Mouse (Mus musculus): Measurements from ENCODE around the gene Tff3. TPM values are rescaled to one million over a fixed set of nuclear protein-coding genes. Genes with fewer than 3 reads are reported as not detected.

The Tff3 gene
- polyA plus RNA-seq, 1 experiment from 2014 or later, result 109 TPM

DNA sequence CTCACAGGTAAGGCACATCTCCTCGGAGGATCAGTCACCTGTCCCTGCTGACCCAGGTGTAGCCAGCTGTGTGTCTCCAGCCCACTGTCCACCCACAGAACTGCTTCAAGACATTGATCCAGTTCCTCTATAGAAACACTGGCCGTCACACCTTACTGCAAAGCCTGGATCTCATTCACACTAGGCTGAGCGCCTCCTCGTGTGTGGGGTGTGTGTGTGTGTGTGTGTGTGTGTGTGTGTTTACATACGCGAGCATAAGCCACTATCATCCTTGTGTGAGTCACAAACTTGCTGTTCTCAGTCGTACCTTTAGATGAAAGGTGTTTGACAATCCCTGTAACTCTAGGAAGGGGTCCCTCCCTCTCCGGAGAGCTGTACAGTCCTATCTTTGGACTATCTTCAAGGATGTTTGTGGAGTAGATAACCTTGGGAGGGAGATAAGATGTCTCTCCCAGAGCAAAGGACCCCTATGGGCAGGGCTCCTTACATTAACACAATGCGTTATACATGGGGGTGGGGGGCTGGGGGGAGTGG is 23.6 kb upstream of the Tff3 start:
- H3K27ac ChIP-seq (ENCODE audit: low read length), result peak overlapping the region; percentile 25; the same call in 1 of the 2 replicates
- no peaks in the 10 kb centered on the region for H3K27me3 ChIP-seq (ENCODE audit: control insufficient read depth, insufficient read depth, low read length)
- 50% methylated on average over 9 of the region's 9 CpGs for WGBS
- H3K4me1 ChIP-seq (ENCODE audit: control insufficient read depth, insufficient read depth, low read length), result peaks cover 3% of the 10 kb centered on the region; the same call in 1 of the 2 replicates
- no peak overlapping the region for H3K4me3 ChIP-seq (replicated peaks; ENCODE audit: low read length)
- no peaks in the 10 kb centered on the region for H3K9me3 ChIP-seq (replicated peaks; ENCODE audit: control insufficient read depth, low read length)
- no peaks in the 10 kb centered on the region for H3K36me3 ChIP-seq (ENCODE audit: control insufficient read depth, insufficient read depth, low read length)
- peak; percentile 68; the same call in 1 of the 2 replicates for ATAC-seq (ENCODE audit: insufficient read depth, low FRiP score)
- H3K4me2 ChIP-seq (ENCODE audit: low read depth, low read length), result no peak overlapping the region
- H3K9ac ChIP-seq (ENCODE audit: low read length), result no peak overlapping the region

DNA sequence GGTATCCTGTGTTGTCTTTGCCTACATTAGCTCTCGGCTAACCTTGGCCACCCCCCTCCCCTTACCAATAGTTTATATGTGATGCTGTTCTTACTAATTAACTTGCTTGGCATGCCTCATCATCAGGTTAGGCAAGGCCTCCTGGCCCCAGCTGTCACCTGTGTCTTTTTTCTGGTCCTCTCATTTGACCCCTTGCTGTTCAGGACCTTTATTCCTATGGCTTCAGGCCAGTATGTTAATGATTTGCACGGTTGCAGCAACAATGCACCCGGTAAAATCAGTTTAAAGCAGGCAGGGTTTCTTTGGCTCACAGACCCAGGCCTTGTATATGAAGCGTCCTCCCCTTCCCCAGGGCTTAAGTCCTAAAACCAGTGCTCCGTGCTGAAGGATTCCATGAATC is 23.1 kb upstream of the Tff3 start:
- peak overlapping the region; percentile 25; the same call in 1 of the 2 replicates for H3K27ac ChIP-seq (ENCODE audit: low read length)
- H3K9ac ChIP-seq (ENCODE audit: low read length), result no peak overlapping the region
- WGBS, result 61% methylated on average over 5 of the region's 5 CpGs
- H3K36me3 ChIP-seq (ENCODE audit: control insufficient read depth, insufficient read depth, low read length), result no peaks in the 10 kb centered on the region
- no peaks in the 10 kb centered on the region for H3K9me3 ChIP-seq (replicated peaks; ENCODE audit: control insufficient read depth, low read length)
- ATAC-seq (ENCODE audit: insufficient read depth, low FRiP score), result no peak
- H3K27me3 ChIP-seq (ENCODE audit: control insufficient read depth, insufficient read depth, low read length), result no peaks in the 10 kb centered on the region
- peaks cover 3% of the 10 kb centered on the region; the same call in 1 of the 2 replicates for H3K4me1 ChIP-seq (ENCODE audit: control insufficient read depth, insufficient read depth, low read length)
- no peak overlapping the region for H3K4me3 ChIP-seq (replicated peaks; ENCODE audit: low read length)
- no peak overlapping the region for H3K4me2 ChIP-seq (ENCODE audit: low read depth, low read length)

DNA sequence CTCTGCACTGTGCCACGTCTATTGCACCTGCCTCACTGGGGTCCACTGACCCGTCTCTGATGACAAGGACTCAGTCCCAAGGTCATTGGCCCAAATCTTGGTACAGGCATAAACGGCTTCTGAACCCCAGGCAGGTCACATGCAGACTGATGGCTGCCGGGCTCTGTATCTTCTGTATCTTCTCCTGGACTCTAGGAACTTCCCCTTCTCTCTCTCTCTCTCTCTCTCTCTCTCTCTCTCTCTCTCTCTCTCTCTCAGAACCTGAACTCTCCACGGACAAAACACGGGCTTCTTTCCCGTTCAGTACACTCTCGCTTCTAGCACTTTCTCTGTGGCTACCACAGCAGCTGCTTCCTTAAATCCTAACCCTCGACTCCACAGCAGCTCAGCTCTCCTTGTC is 16.6 kb upstream of the Tff3 start:
- Histone ChIP-seq H3K9ac (ENCODE audit: low read length) (no peak overlapping the region), H3K9me3 (replicated peaks; ENCODE audit: control insufficient read depth, low read length) (no peaks in the 10 kb centered on the region), H3K27me3 (ENCODE audit: control insufficient read depth, insufficient read depth, low read length) (no peaks in the 10 kb centered on the region), H3K4me1 (ENCODE audit: control insufficient read depth, insufficient read depth, low read length) (no peaks in the 10 kb centered on the region), H3K4me3 (replicated peaks; ENCODE audit: low read length) (no peak overlapping the region), H3K36me3 (ENCODE audit: control insufficient read depth, insufficient read depth, low read length) (no peaks in the 10 kb centered on the region), H3K4me2 (ENCODE audit: low read depth, low read length) (no peak overlapping the region), H3K27ac (ENCODE audit: low read length) (no peak overlapping the region)
- no peak for ATAC-seq (ENCODE audit: insufficient read depth, low FRiP score)
- WGBS, result 76% methylated on average over 9 of the region's 9 CpGs

DNA sequence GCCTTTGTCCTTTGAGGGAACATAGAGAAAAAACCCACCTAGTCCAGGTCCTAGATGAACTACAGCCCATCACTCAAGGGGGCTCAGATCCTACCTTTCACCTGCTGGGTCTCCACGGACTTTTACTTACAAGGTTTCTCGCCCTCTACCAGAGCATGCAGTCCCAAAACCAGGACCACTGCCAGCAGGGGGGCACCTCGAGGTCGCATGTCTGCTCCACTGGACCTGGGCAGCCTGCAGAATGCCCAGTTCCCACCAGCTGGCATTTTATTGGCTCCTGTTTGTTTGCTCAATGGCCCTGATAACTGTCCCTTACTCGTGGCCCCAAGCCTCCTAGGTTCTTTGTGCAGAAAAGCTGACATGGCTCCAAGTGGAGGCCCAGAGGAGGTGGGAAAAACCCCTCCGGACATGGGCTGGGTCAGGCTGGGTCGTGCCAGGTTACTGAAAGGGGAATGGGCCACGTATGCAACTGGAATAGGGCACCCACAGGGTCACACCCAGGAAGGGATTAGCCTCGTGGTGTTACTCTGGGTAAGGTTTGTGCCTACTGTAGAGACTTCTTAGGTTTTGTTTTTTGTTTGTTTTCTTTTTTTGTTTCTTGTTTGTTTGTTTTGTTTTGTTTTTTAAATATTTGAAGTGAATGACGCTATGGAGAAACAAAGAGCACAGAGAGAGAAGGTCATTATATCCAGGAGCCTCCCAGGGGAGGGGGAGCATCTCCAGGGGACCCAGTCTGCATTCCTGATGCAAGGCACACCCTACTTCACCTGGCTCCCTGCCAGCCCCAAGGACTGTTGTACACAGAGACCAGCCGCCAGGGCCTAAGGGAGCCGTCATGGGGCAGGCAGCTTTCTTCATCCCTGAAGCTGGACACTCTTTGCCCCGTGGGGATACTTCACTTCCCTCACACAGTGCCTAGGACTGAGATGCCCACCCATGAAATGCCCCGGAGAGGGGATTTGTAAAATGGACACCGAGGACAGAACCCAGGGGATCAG is 14.9 kb upstream of the Tff3 start, which contains the start of gene Tff2:
Gene Tff2, minus strand, starts transcription at position 243 of the 998 bp plus-strand sequence.
- 54% methylated on average over 15 of the region's 15 CpGs for WGBS
- no peak within 1 kb of the TSS for H3K4me3 ChIP-seq (replicated peaks; ENCODE audit: low read length)
- no peaks in the 10 kb centered on the region for H3K4me1 ChIP-seq (ENCODE audit: control insufficient read depth, insufficient read depth, low read length)
- H3K9ac ChIP-seq (ENCODE audit: low read length), result no peak within 1 kb of the TSS
- no peak within 1 kb of the TSS for H3K4me2 ChIP-seq (ENCODE audit: low read depth, low read length)
- H3K9me3 ChIP-seq (replicated peaks; ENCODE audit: control insufficient read depth, low read length), result no peaks in the 10 kb centered on the region
- peak within 1 kb of the TSS; percentile 17; the same call in 1 of the 2 replicates for H3K27ac ChIP-seq (ENCODE audit: low read length)
- H3K27me3 ChIP-seq (ENCODE audit: control insufficient read depth, insufficient read depth, low read length), result no peaks in the 10 kb centered on the region
- peak; percentile 86; the same call in 1 of the 2 replicates for ATAC-seq (ENCODE audit: insufficient read depth, low FRiP score)
- H3K36me3 ChIP-seq (ENCODE audit: control insufficient read depth, insufficient read depth, low read length), result no peaks in the 10 kb centered on the region

DNA sequence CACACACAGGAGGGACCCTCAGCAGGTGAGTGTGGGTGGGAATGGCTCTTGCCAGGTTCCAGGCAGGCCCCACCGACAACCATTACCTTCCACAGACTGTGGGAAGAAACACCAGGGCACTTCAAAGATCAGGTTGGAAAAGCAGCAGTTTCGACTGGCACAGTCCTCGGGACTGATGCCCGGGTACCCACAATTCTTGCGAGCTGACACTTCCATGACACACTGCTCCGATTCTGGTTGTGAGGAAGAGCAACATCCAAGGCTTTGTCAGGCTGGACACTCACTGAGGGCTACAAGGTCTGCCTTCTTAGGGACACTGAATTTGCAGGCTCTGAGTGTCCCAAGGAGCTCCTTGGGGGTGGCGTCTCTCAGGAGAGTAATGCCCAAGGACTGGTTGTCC is 12.7 kb upstream of the Tff3 start:
- WGBS, result 91% methylated on average over 7 of the region's 7 CpGs
- no peak for ATAC-seq (ENCODE audit: insufficient read depth, low FRiP score)
- H3K9ac ChIP-seq (ENCODE audit: low read length), result no peak overlapping the region
- no peaks in the 10 kb centered on the region for H3K9me3 ChIP-seq (replicated peaks; ENCODE audit: control insufficient read depth, low read length)
- H3K4me1 ChIP-seq (ENCODE audit: control insufficient read depth, insufficient read depth, low read length), result no peaks in the 10 kb centered on the region
- no peaks in the 10 kb centered on the region for H3K27me3 ChIP-seq (ENCODE audit: control insufficient read depth, insufficient read depth, low read length)
- no peak overlapping the region for H3K4me3 ChIP-seq (replicated peaks; ENCODE audit: low read length)
- H3K36me3 ChIP-seq (ENCODE audit: control insufficient read depth, insufficient read depth, low read length), result no peaks in the 10 kb centered on the region
- no peak overlapping the region for H3K27ac ChIP-seq (ENCODE audit: low read length)
- H3K4me2 ChIP-seq (ENCODE audit: low read depth, low read length), result no peak overlapping the region

DNA sequence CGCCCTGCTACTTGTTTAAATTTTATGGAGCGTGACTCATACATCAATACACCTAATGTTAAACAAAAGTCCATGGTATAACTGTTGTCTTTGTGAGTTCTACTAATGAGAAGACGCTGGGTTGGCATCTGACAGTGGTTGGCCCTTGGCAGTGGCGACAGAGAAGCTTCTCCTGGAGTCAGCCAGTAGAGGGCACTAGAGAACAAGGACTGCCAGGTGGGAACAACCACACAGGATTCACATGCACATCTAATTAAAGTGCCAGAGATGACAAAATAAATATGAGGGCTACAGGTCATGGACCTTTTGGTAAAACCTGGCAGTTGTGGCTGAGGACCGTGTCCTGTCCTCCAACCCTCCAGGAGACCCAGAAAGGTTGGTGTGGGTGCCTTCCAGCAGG is 9.0 kb upstream of the Tff3 start:
- Histone ChIP-seq H3K27ac (ENCODE audit: low read length) (no peak overlapping the region), H3K9ac (ENCODE audit: low read length) (no peak overlapping the region), H3K9me3 (replicated peaks; ENCODE audit: control insufficient read depth, low read length) (no peaks in the 10 kb centered on the region), H3K4me1 (ENCODE audit: control insufficient read depth, insufficient read depth, low read length) (no peaks in the 10 kb centered on the region), H3K4me2 (ENCODE audit: low read depth, low read length) (no peak overlapping the region), H3K4me3 (replicated peaks; ENCODE audit: low read length) (no peak overlapping the region), H3K36me3 (ENCODE audit: control insufficient read depth, insufficient read depth, low read length) (no peaks in the 10 kb centered on the region), H3K27me3 (ENCODE audit: control insufficient read depth, insufficient read depth, low read length) (no peaks in the 10 kb centered on the region)
- 15% methylated on average over 5 of the region's 5 CpGs for WGBS
- no peak for ATAC-seq (ENCODE audit: insufficient read depth, low FRiP score)

DNA sequence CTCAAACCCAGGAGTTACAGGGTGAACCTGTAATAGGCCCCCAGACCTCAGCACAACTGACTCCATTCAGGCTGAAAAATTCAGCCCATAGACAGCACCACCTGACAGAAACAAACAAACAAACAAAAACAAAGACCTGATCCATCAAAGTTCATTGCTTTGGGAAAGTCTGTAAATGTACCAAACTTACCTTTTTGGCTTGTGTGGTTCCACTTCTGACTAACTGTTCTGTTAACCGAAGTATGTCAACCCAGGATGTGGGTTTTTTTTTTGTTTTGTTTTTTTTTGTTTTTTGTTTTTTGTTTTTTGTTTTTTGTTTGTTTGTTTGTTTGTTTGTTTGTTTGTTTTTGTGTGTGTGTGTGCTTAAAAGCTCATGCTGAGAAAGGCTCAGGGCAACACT is 7.4 kb upstream of the Tff3 start:
- ATAC-seq (ENCODE audit: insufficient read depth, low FRiP score), result no peak
- no peak overlapping the region for H3K27ac ChIP-seq (ENCODE audit: low read length)
- H3K36me3 ChIP-seq (ENCODE audit: control insufficient read depth, insufficient read depth, low read length), result no peaks in the 10 kb centered on the region
- 87% methylated on average over 1 of the region's 1 CpGs for WGBS
- H3K27me3 ChIP-seq (ENCODE audit: control insufficient read depth, insufficient read depth, low read length), result no peaks in the 10 kb centered on the region
- H3K4me1 ChIP-seq (ENCODE audit: control insufficient read depth, insufficient read depth, low read length), result no peaks in the 10 kb centered on the region
- H3K9me3 ChIP-seq (replicated peaks; ENCODE audit: control insufficient read depth, low read length), result no peaks in the 10 kb centered on the region
- H3K4me3 ChIP-seq (replicated peaks; ENCODE audit: low read length), result no peak overlapping the region
- no peak overlapping the region for H3K9ac ChIP-seq (ENCODE audit: low read length)
- no peak overlapping the region for H3K4me2 ChIP-seq (ENCODE audit: low read depth, low read length)

DNA sequence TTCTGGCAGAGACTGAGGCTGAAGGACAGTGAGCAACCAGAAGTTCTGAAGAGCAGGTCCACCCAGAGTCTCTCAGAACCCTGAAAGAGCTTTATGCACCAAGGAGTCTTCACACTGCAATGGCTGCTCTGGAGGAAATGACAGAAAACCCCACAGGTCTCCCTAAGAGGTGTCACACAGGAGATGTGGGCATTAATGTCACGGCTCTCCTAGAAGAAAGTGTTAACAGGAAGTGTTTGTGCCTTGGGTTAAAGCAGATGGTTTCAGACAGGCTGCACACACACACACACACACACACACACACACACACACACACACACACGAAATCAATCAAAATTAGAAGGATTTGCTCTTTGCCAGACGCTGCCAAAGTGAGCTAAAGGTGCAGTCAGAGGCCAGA is 6.8 kb upstream of the Tff3 start:
- 31% methylated on average over 3 of the region's 3 CpGs for WGBS
- Histone ChIP-seq H3K4me1 (ENCODE audit: control insufficient read depth, insufficient read depth, low read length) (no peaks in the 10 kb centered on the region), H3K9me3 (replicated peaks; ENCODE audit: control insufficient read depth, low read length) (no peaks in the 10 kb centered on the region), H3K4me2 (ENCODE audit: low read depth, low read length) (no peak overlapping the region), H3K36me3 (ENCODE audit: control insufficient read depth, insufficient read depth, low read length) (no peaks in the 10 kb centered on the region), H3K27ac (ENCODE audit: low read length) (no peak overlapping the region), H3K27me3 (ENCODE audit: control insufficient read depth, insufficient read depth, low read length) (no peaks in the 10 kb centered on the region), H3K4me3 (replicated peaks; ENCODE audit: low read length) (no peak overlapping the region), H3K9ac (ENCODE audit: low read length) (no peak overlapping the region)
- no peak for ATAC-seq (ENCODE audit: insufficient read depth, low FRiP score)

DNA sequence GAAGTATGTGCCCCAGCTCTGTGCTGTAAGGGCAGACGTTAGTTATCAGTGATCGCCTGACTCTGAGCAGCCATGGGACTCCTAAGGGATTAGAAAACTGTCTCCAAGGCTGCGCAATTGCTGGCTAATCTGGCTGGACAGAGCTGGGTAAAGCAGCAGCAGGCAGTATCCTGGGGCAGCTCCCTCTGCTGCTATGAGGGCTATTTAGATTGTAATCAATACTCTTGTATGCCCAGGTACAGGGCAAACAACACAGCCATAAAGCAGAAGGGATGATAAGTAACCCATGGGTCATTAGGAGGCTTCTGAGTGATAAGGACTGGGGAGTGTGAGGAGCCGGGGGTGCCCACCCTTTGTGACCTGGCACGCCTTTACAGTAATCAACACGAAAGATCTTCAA is 5.5 kb upstream of the Tff3 start:
- peak; percentile 35; the same call in 1 of the 2 replicates for ATAC-seq (ENCODE audit: insufficient read depth, low FRiP score)
- WGBS, result 55% methylated on average over 6 of the region's 6 CpGs

More for the DNA sequence above, 5.5 kb upstream of the Tff3 start:
- H3K9me3 ChIP-seq (replicated peaks; ENCODE audit: control insufficient read depth, low read length), result no peaks in the 10 kb centered on the region
- no peaks in the 10 kb centered on the region for H3K4me1 ChIP-seq (ENCODE audit: control insufficient read depth, insufficient read depth, low read length)
- no peak overlapping the region for H3K27ac ChIP-seq (ENCODE audit: low read length)
- H3K4me2 ChIP-seq (ENCODE audit: low read depth, low read length), result no peak overlapping the region
- H3K4me3 ChIP-seq (replicated peaks; ENCODE audit: low read length), result no peak overlapping the region
- no peaks in the 10 kb centered on the region for H3K36me3 ChIP-seq (ENCODE audit: control insufficient read depth, insufficient read depth, low read length)
- no peaks in the 10 kb centered on the region for H3K27me3 ChIP-seq (ENCODE audit: control insufficient read depth, insufficient read depth, low read length)
- H3K9ac ChIP-seq (ENCODE audit: low read length), result no peak overlapping the region; the same call in 1 of the 2 replicates
